Mouse (Mus musculus): ENCODE data around the gene Pvr.

DNA sequence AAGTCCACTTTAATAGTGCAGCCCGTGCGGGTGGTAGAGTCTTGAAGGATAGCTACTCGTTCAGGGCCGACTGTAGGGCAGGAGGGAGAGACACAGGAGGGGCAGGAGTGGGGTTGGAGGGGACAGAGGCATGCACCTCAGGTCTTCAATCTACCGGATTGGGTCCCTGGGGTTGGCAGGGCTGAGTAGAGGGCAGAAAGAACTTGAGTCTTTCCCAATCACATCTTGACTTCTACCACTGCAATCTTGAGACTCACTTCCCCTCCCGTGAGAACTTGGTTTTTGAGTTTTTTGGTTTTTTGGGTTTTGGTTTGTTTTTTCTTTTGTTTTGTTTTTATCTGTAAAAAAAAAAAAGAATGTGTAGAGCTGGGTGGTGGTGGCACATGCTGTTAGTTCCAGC, 64.7 kb downstream of the Pvr start:
- TF ChIP-seq CTCF (IDR thresholded peaks at IDR 0.05; ENCODE audit: low read depth, low read length) (no peak), POLR2A (IDR thresholded peaks at IDR 0.05; ENCODE audit: borderline replicate concordance, low read depth, low read length) (no peak)

All from bone marrow macrophage, adult 2 months (primary cell).